Mouse (Mus musculus) heart, adult 9 months (tissue): ENCODE data around the gene Cyp4f40.
"Not testable (repeated sequence)": the region's sequence is repeated elsewhere in the genome, so short reads cannot be mapped to it uniquely, and the experiment has no call there.

Experiments used
- DNase-seq, 2 experiments: peaks; one replicate each; pipeline ENCODE4 v3.0.0; 2022; ENCODE audit warnings: low spot score in 2 of 2

Cyp4f40 gene

GRCm38 (mm10) chr17:32658712-32659111 is at the start of gene Cyp4f40:
Gene Cyp4f40 (plus strand): TSS chr17:32658900.
- peak; percentile 5 to 6 for DNase-seq

- not testable (repeated sequence) for DNase-seq
Measured at GRCm38 (mm10) chr17:32610231-32610630, 48.5 kb upstream of the Cyp4f40 start.

- DNase-seq, result no peak
Measured at GRCm38 (mm10) chr17:32610896-32611295, 47.8 kb upstream of the Cyp4f40 start.

GRCm38 (mm10) chr17:32612417-32612816 is 46.3 kb upstream of the Cyp4f40 start:
- DNase-seq, result no peak

- no peak for DNase-seq
Measured at GRCm38 (mm10) chr17:32617252-32617651, 41.4 kb upstream of the Cyp4f40 start.

- DNase-seq, result not testable (repeated sequence)
Measured at GRCm38 (mm10) chr17:32621018-32621417, 37.7 kb upstream of the Cyp4f40 start, which contains the start of gene Cyp4f37. Gene Cyp4f37 (plus strand): TSS chr17:32621309.

GRCm38 (mm10) chr17:32629726-32630125 is 29.0 kb upstream of the Cyp4f40 start:
- not testable (repeated sequence) for DNase-seq

- DNase-seq, result no peak
Measured at GRCm38 (mm10) chr17:32631936-32632335, 26.8 kb upstream of the Cyp4f40 start.

GRCm38 (mm10) chr17:32634242-32634971 is 24.3 kb upstream of the Cyp4f40 start:
- not testable (repeated sequence) for DNase-seq

GRCm38 (mm10) chr17:32634972-32635314 is 23.8 kb upstream of the Cyp4f40 start:
- peak; percentile 27 to 61 for DNase-seq

- DNase-seq, result no peak
Measured at GRCm38 (mm10) chr17:32636341-32636740, 22.4 kb upstream of the Cyp4f40 start.

- DNase-seq, result no peak
Measured at GRCm38 (mm10) chr17:32637151-32637550, 21.5 kb upstream of the Cyp4f40 start.

- DNase-seq, result no peak
Measured at GRCm38 (mm10) chr17:32646631-32647030, 12.1 kb upstream of the Cyp4f40 start.

GRCm38 (mm10) chr17:32653860-32654259 is 4.8 kb upstream of the Cyp4f40 start:
- no peak for DNase-seq

- DNase-seq, result no peak
Measured at GRCm38 (mm10) chr17:32657041-32657440, 1.7 kb upstream of the Cyp4f40 start.

- no peak for DNase-seq
Measured at GRCm38 (mm10) chr17:32658246-32658645, 454 bp upstream of the Cyp4f40 start.

- no peak for DNase-seq
Measured at GRCm38 (mm10) chr17:32673976-32674375, 15.3 kb downstream of the Cyp4f40 start.

- DNase-seq, result no peak
Measured at GRCm38 (mm10) chr17:32676040-32676635, 17.4 kb downstream of the Cyp4f40 start.

- peak in 1 of 2 experiments; percentile 13 for DNase-seq
Measured at GRCm38 (mm10) chr17:32680404-32680803, 21.7 kb downstream of the Cyp4f40 start.

GRCm38 (mm10) chr17:32685048-32685750 is 26.5 kb downstream of the Cyp4f40 start, which contains the start of gene Cyp4f15:
Gene Cyp4f15 (plus strand): TSS chr17:32685627.
- DNase-seq, result no peak

- DNase-seq, result no peak
Measured at GRCm38 (mm10) chr17:32686722-32687121, 28.0 kb downstream of the Cyp4f40 start.

- no peak for DNase-seq
Measured at GRCm38 (mm10) chr17:32690959-32691358, 32.3 kb downstream of the Cyp4f40 start.

- no peak for DNase-seq
Measured at GRCm38 (mm10) chr17:32702826-32703225, 44.1 kb downstream of the Cyp4f40 start.
